Mouse (Mus musculus): ENCODE measurements at regions not wholly inside any gene's neighbourhood (a gene's known extent, or its start where the extent isn't known, plus 50 kb on each side); places are given as distances from the start of the nearest gene placed in this dataset.

DNA sequence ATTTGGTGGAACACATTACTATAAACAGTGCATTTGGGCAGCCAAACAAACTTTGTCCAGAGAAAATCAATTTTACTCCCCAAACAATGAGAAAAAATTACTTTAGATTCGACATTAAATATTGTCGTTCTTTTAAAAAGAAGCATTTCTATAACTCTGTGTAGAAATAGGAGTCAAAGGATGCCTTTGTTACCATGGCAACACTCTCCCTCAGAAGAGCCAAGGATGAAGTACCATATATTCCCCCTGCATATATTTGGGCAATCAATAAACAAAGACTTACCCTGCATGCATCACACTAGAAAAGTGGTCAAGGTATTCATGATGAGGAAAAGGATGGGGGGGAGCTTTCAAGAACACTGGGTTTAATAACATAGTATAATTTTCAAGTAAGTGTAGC, 70.9 kb upstream of the Tenm2 start:
- no peak for DNase-seq (ENCODE audit: low spot score)

Measured in lung, postnatal 25 days (tissue).